Mouse (Mus musculus): ENCODE results near the gene Gk2.

Gene Gk2

DNA sequence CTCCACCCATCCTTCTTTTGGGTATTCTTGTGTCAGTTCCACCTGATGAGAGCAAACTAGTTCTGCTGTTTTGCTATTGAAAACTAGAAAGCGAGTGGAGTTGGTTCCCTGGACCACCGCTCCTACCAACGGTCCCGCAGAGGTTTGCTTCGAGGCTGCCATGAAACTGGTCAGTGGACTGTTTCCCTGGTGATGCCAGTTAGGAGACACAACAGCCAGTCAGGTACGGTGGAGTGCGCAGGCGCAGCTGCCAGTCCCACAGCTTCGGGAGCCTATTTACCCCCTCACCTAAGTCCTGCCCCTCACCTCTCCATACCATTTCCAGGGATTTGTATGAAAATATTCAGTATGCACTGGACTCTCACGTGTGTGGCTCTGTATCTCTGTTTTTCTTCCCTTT, at the start of gene Gk2:
Gene Gk2, minus strand, starts transcription at position 206 of the 400 bp plus-strand sequence.
- DNase-seq (ENCODE audit: low read depth, low spot score): no peak

DNA sequence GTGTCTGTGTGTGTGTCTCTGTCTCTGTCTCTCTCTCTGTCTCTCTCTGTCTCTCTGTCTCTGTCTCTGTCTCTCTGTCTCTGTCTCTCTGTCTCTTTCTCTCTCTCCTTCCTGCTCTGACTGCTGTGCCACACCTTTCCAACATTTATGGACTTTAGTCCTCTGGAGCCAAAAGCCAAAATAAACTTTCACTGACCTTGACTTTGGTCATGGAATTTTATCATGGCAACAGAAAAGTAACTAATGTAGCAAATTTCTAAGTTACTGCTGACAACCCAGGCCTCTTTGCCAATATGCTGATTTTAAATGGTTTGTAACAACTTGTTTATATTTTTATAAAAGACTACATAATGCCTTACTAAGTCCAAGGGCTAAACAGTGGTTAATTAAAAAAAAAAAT, 41.2 kb upstream of the Gk2 start:
- no peak for DNase-seq (ENCODE audit: low read depth, low spot score)

DNA sequence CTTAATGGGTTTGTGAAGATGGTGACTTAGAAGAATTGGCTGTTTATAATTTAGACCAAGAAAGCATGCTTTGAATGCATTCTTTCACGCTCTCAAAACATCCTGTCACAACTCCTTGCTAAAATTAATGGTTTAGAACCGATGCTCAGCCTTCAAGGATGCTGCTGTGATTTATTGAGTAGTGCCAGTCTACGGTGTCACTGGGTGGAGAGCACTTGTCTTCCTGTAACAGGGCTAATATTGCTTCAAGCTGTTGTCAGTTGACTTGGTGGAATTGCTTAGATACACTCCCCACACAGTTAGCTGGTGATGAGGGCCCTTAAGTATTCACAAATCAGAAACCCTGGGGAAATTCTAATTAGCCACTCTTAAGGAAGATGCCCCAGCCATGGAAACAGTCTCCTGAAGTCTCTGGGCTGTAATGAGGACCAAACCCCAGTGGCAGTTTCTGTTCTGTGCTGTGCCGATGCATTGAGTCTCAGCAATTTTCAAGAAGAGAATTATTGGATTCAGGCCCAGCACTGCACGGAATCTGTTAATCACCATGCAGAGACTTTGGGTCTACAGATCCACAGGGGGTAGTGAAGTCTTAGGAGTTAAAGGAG, 38.8 kb upstream of the Gk2 start:
- DNase-seq (ENCODE audit: low read depth, low spot score): no peak

DNA sequence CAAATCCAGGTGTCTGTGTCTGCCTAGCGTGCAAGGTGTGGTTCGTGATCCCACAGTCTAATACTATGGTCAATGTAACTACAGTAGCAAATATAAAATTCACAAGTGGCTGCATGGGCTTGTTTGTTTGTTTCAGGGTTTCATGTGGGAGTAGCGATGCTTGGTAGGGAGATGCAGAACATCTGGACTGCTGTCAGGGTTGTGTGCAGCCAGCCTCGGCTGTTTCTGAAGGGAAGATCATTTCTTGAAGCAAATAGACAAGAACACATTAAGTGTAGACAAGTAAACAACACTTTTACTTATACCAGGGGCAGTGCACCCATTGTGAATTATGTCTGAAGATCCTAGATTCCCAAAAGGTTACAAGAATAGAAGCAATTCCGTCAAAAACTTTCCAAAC, 36.6 kb upstream of the Gk2 start:
- no peak for DNase-seq (ENCODE audit: low read depth, low spot score)

DNA sequence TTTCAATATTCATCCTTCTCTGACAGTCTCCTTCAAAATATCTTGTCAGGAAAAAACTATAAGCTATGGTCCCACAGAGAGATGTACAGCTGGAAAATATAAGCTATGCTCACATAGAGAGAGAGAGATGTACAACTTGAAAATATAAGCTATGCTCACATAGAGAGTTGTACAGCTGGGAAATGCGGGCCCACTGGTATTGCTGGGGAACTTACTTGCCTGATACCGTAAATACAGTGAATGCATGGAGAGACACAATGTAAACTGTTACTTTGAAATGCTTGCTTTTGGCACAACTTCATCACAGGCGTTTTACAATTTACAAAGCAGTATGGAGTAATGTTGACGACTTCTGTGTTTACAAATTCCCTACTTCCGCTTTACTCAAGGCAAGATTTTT, 29.3 kb upstream of the Gk2 start:
- DNase-seq (ENCODE audit: low read depth, low spot score): no peak

DNA sequence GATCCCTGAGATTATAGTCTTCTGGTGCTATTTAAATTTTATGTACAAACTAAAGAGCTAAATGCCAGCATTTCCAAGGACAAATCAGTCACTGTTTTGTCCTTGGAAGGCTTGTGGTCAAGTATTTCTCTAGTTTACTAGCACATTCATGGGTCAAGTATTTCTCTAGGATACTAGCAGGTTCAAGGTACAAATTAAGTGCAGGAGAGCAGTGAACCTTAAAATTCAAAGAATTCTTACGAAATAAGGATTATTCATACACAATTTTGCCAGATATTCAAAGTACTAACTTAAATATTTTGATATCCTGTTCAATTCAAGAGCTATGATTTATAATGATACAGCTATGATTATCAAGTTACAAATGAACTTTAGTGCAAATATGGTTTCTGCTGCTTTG, 23.2 kb upstream of the Gk2 start:
- no peak for DNase-seq (ENCODE audit: low read depth, low spot score)

DNA sequence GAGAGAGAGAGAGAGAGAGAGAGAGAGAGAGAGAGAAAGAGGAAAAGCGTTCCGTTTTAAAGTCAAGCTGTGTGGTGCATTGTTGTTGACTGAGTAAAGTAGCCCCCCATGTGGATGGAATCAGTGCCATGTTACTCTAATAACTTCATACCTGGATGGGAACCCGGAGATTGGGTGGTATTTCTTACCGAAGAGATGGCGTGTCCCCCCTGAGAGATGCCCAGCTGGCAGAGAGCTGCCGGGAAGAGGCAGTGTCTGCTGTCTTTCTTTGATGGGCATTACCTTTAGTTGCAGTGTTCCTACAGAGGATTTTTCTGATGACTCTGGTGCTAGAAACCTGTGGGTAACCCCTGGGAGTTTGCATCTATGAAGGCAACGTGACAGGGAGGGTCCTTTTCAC, 10.4 kb upstream of the Gk2 start:
- DNase-seq (ENCODE audit: low read depth, low spot score): no peak

DNA sequence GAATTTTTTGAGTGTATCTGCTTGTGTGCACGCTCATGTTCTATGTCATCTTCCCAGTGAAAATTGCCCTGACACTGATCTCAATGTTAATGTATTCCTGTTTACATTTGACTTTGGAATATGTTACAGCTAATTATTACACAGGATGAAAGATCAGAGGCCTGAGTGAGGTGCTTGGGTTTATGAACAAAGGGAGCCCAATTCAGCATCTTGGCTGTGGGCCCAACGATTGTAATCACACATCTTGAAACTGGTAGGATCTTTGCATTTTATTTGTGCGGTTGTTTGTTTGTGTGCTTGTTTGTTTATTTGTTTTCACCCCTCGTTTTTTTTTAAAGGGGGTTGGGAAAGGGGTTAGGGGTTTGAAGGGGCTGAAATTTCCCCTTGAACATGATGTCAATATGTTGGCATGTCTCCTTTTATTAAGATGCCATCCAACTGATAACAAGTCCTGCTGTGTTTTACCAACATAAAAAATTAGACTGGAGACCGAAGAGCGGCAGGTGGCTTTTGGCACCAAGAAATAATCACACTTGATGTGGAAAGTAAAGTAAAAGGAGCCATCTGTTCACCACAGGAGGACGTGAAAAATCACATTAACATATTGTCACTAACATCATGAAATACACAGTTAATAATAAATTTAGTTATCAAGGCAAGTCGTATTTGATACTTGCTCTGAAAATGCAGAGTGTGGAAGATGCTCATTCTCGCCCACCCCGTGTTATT, 9.8 kb upstream of the Gk2 start:
- no peak for DNase-seq (ENCODE audit: low read depth, low spot score)

DNA sequence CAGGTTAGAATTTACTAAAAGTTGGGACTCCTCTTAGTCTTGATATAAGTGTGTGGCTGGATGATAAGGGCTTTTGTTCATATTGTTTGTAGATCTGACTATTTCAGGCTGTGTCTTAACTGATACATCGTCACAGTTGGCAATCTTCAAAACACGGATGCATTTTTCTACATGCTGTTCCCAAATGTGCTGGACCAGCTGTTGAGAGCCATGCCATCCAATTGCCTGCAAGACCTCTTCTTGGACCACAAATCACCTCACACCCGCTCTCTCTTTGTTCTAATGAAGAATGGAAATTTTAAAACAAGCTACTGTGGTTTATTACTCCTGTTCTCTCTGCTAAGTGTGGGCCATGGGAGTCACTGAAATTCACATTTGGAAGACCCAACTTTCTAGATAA, 9.1 kb upstream of the Gk2 start:
- no peak for DNase-seq (ENCODE audit: low read depth, low spot score)

DNA sequence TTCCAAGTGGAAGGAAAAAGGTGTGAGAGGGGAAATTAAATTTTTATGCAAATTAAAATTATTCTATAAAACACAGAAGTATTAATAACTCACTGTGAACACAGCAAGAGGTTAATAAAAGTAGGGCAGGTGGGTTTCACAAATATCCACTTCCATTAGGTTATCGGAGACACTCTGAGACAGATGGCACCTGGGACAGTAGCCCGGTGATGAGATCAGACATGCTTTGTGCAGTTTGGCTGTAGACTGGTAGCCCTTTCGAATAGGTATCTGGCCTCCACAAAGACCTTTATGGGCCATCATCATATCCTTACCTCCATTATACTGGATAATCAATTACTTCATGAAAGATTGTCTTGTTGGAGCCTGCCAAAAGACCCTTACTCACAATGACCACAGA, 6.0 kb upstream of the Gk2 start:
- no peak for DNase-seq (ENCODE audit: low read depth, low spot score)

DNA sequence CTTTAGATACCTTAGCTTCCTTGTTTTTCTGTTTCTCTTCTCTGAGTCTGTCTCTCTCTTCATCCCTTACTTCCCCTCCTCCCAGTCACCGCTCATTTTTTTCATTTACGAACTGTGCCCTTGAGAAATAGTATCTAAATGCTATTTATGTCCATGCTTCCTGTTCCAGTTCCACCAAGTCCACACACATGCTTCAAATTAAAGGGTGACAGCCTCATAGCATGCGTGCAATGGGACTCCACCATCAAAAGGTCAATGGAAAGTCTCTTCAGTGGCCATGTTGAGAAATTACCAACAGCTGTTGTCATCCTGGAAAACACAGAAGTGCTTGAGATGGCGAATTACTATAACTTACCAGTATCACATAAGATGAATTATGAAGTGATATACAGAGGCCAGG, 5.4 kb downstream of the Gk2 start:
- DNase-seq (ENCODE audit: low read depth, low spot score): no peak

DNA sequence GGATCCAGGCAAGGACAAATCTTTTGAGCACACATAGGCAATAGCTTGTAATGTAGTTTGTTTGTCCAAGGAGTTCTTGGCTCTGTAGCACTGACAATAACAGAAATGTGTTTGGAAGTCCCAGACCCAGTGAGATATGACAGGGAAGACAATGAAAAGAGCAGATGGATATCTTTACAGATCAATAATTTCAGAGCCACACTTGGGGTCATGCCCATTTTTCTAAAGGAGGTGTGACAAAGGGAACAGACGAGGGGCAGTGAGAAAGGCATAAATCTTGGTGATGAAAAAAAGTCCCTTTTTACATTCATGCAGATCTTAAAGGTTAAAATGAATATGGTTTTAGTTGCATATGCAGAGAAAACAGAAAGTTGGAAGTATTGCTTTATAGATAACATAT, 12.6 kb downstream of the Gk2 start:
- no peak for DNase-seq (ENCODE audit: low read depth, low spot score)

DNA sequence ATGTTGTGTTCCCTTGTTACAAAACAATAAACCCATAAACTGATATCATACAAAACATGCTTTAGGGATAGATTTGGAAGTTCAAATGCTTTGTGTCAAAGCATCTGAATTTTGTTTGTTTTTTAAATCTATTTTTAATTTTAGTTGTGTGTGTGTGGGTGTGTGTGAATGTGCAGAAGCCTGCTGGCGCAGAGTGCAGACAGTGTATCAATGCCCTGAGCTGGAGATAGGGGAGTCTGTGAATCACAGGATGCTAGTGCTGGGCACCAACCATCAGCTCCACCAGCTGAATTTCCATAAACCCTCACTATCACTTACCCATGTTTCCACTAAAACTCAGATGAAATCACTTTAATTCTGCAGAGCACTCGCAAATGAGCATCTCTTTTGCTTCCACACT, 24.3 kb downstream of the Gk2 start:
- DNase-seq (ENCODE audit: low read depth, low spot score): no peak

DNA sequence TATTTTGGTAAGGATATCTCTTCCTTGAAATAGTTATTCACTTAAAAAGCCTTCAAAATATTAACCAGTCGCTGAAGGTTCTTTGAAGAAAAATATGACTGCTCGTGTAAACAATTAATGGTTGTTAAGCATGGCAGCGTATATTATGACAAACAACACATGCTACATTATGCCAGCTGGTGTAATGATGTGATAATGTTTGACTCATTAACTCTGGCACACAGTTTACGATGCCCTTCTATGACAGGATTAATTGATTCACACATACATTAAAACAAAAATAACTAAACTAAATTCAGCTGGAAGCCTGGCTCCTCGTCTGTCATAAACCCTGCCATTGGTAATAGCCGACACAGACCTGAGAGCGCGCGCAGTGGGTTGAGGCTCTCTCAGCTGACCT, 26.8 kb downstream of the Gk2 start:
- DNase-seq (ENCODE audit: low read depth, low spot score): no peak

DNA sequence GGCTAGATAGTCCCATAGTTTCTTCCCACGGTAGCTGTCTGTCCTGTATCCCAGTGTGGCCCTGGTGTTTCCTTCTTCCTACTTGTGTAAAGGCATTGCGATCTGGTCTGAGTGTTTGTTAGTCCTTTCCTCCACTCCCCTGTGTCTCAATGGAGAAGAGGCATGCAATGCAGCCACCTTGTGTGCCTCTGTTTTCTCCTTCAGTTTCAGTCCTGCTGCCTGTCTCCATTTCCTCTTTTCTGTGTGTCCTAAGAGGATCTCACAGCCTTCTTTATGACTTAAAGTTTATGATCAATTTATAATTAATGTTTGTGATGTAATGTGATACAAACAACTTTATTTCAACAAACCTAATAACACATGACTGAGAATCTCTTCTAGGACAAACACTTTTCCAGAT, 35.2 kb downstream of the Gk2 start:
- DNase-seq (ENCODE audit: low read depth, low spot score): no peak

DNA sequence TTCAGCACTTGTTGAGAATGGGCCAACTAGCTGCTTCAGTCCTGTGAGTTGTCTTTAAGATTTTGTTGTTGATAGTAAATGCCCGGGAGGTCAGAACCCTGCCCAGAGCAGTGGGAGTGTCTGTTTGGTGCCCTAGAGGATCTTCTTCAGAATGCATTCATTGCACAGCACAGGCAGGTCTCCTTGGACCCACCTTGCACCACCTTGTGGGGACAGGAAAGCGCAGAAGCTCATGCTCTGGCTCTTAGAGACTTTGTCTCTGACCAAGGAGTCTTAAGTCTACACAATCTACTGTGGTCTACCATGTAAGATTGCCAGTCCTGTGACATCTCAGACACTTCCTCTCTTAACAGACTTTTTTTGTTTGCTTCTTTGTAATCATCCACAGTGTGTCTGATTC, 39.6 kb downstream of the Gk2 start:
- DNase-seq (ENCODE audit: low read depth, low spot score): no peak

DNA sequence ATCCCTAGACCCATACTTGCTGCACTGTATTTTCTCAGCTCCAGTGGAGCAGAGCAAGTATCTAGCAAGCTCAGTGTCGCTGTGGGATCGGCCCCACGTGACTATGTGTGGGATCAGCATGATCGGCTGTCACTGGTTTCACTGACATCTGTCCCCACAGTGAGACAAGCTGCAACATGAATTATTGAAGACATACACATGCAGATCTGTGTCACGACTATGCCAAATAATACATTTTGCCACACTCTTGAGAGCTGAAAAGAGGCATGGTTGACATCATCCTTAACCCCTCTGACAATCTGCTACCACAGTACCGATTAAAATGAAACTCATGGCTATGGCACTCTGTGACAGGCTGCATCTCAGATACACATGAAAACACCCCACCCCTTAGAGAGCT, 41.0 kb downstream of the Gk2 start:
- no peak for DNase-seq (ENCODE audit: low read depth, low spot score)

DNA sequence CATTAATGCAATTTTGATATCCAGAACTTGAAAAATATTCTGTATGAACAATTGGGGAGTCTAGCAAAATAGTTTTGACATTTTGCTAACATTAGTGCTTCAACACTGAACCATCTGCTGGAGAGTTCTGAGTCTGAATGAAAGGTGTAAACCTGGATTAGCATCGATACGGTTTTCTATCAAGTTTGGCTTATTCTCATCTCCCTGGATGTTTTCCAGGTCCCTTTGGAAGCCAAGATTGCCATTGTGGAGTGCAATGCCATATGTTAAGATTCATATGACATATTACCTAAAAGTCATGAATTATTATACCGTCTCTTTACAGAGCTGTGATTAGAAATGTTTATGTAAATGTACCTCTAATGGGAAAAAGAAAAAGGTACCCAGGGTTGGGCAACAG, 43.1 kb downstream of the Gk2 start:
- DNase-seq (ENCODE audit: low read depth, low spot score): no peak

DNA sequence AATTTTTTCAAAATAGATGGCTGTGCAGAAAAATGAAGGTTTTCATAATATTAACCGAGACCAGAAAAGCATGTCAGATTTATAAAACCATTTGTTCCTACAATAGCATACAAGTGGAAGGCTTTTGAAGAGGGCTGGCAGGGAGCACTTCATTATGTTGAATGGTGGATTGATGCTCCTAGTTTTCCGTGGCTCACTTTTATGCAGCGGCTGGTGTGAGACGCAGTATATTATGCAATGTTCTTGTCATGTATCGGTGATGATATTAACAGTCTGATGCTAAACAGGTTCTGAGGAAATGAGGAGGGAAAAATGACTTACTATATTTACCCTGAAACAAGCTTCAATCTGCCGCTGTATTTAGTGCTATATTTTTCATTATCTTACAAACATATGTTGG, 46.6 kb downstream of the Gk2 start:
- no peak for DNase-seq (ENCODE audit: low read depth, low spot score)

DNA sequence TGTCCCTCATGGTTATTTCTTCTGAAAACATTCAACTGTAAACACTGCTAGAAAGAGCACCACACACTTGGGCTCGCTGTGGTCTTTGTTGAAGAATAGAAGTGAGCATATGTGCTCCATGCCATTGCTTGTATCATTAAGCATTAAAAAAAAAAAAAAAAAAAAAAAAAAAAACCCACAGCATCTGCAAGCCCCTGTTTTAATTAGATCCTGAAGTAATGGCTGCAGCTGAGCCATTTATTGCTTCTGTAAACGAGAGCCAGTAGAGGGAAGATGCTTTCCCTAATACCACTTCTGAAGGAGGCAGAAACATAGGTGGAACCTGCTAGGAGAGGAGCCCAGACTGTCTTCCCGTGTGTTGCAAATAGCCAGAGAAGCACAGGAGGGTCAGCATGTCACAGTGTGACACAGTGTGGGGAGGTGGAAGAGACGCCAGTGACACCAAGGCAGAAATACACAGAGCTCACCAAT, 47.6 kb downstream of the Gk2 start:
- DNase-seq (ENCODE audit: low read depth, low spot score): no peak

Data from 3T3-L1 (cell line).